ENCODE assay signal across 2 mouse cellular contexts in the genomic region with DNA sequence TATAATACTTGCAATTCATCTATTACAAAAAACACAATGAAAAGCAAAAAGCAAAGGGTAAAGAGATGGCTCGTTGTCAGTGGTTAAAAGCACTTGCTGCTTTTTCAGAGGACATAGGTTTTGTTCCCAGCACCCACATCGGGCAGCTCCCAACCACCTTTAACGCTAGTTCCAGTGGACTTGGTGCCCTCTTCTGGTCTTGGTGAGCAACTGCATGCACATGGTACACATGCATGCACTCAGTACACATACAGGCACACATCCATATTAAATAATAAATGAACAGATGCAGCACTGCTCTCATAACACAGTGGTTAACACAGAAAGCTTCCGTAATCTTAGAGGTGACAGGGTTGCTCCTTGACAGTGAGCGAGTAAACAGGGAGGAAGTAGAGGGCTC.
TF ChIP-seq lines count a peak whose summit lies in the region.

No protein-coding gene starts in this region.

TF ChIP-seq in CH12.LX, 34 proteins besides CTCF, POLR2A, EP300 and RAD21:
- TF ChIP-seq ETS1 (conservative IDR thresholded peaks at IDR 0.05; ENCODE audit: low read depth, low read length) (no peak), CHD2 (IDR thresholded peaks at IDR 0.05; ENCODE audit: low read length) (no peak), USF2 (conservative IDR thresholded peaks at IDR 0.05; ENCODE audit: low read depth, low read length) (no peak)

TF ChIP-seq in MEL, 35 proteins besides CTCF, POLR2A, EP300 and RAD21:
- no peak for TF ChIP-seq POLR2AphosphoS2 (IDR thresholded peaks at IDR 0.05; ENCODE audit: low read length)
- no peak for TF ChIP-seq GATA1 (IDR thresholded peaks at IDR 0.05; ENCODE audit: low read depth, low read length)
- no peak for TF ChIP-seq ETS1 (IDR thresholded peaks at IDR 0.05; ENCODE audit: low read depth, low read length)
- no peak for TF ChIP-seq RCOR1 (IDR thresholded peaks at IDR 0.05; ENCODE audit: low read depth, low read length)
- no peak for TF ChIP-seq KAT2A (conservative IDR thresholded peaks at IDR 0.05; ENCODE audit: low read depth, low read length)
- no peak for TF ChIP-seq MEF2A (IDR thresholded peaks at IDR 0.05; ENCODE audit: extremely low read depth, insufficient replicate concordance, low read depth, low read length, poor library complexity, severe bottlenecking)
- no peak for TF ChIP-seq ZMIZ1 (IDR thresholded peaks at IDR 0.05; ENCODE audit: low read depth, low read length)
- TF ChIP-seq TBP (IDR thresholded peaks at IDR 0.05; ENCODE audit: low read depth, low read length): no peak
- no peak for TF ChIP-seq TAL1 (IDR thresholded peaks at IDR 0.05; ENCODE audit: low read length)
- TF ChIP-seq E2F4 (IDR thresholded peaks at IDR 0.05; ENCODE audit: borderline replicate concordance, low read depth, low read length): no peak
- TF ChIP-seq ZNF384 (IDR thresholded peaks at IDR 0.05; ENCODE audit: low read depth, low read length): no peak
- TF ChIP-seq MAFK (IDR thresholded peaks at IDR 0.05; ENCODE audit: borderline replicate concordance, low read depth, low read length): no peak
- TF ChIP-seq HCFC1 (IDR thresholded peaks at IDR 0.05; ENCODE audit: low read depth, low read length): no peak
- TF ChIP-seq MAX (IDR thresholded peaks at IDR 0.05; ENCODE audit: low read length): no peak
